Mouse (Mus musculus): ENCODE measurements at regions not wholly inside any gene's neighbourhood (a gene's known extent, or its start where the extent isn't known, plus 50 kb on each side); places are given as distances from the start of the nearest gene placed in this dataset.

DNA sequence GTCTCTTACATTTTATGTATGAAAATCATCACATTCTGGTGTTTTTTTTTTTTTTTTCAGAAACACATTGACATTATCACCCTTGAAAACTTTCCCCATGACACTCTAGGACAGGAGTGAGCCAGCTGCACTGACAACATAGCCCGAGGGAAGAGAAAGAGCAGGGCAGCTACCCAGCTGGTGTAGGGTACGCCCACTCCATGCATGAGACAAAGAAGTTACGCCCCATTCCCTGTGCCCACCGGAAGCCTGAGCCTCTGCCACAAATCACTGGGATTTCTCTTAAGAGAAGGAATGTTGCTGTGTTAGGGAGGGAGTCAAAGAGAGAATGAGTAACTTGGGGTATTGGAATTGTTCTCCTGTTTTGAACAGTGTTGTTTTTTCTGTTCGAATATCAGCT is 149.5 kb downstream of the Rsl24d1 start:
- no peak for TF ChIP-seq POLR2A (IDR thresholded peaks at IDR 0.05; ENCODE audit: insufficient read length, low read depth)
- TF ChIP-seq TCF3 (IDR thresholded peaks at IDR 0.05; ENCODE audit: insufficient read length, low read depth): no peak
- peak in 1 of 3 experiments; percentile 64 for TF ChIP-seq MYOD1 (IDR thresholded peaks at IDR 0.05; ENCODE audit: control insufficient read depth in 1 of 3, insufficient read length in 2 of 3, low read depth in 2 of 3)
- TF ChIP-seq USF1 (IDR thresholded peaks at IDR 0.05; ENCODE audit: low read depth): no peak
